Mouse (Mus musculus): ENCODE measurements around the gene Mdm2. TPM values are rescaled to one million over a fixed set of nuclear protein-coding genes. Genes with fewer than 3 reads are reported as not detected.

The Mdm2 gene
- total and polyA plus RNA-seq, 3 experiments = 35.3 to 601 (median 42.2) TPM

DNA sequence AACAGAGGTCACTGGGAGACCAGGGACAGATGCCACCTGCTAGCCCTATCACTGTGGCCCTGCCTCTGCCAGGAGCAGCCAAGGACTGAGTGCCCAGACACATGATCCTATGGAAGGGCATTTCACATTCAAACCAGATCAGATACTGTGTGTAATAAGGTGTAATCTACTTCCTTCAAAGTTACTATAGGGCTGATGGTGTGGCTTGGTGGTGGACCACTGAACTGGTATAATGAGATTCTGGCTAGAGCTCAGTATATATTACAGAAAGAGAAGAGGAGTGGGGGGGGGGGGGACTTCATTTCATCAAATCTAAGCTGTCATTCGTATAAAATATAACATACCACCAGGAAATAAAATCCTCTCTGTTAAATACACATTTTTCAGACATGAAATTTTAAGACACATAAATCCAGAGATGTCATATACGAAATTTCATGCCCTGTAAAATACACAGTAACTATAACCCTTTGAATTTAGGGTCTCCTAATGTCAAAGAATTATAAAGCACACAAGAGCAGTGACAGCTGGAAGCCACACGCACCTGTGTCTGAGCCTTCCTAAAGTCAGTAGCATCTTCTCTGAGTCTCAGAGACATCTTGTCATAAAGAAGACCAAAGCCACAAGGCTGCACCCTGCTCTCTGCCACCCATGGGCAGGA is 36.1 kb downstream of the Mdm2 start:
- H3K36me3 ChIP-seq (ENCODE audit: control insufficient read depth in 1 of 2, insufficient read depth in 2 of 2, low read length in 2 of 2) = peaks cover 0 to 22% of the 10 kb centered on the region in 2 experiments; a peak in 2 of 4 replicates
- no peak overlapping the region for H3K4me3 ChIP-seq (ENCODE audit: control insufficient read depth in 1 of 2, insufficient read depth in 1 of 2, low read depth in 2 of 2, low read length in 2 of 2)
- H3K9ac ChIP-seq (ENCODE audit: control insufficient read depth, low read depth, low read length, poor library complexity, severe bottlenecking) = no peak overlapping the region
- H3K27me3 ChIP-seq (ENCODE audit: control insufficient read depth in 1 of 2, insufficient read depth in 2 of 2, low read length in 2 of 2) = peaks cover 0 to 2% of the 10 kb centered on the region in 2 experiments; a peak in 2 of 4 replicates
- no peak overlapping the region for H3K27ac ChIP-seq (ENCODE audit: control insufficient read depth, low read depth, low read length)
- H3K79me2 ChIP-seq (ENCODE audit: control insufficient read depth, insufficient read depth, low read length, poor library complexity) = no peaks in the 10 kb centered on the region
- no peaks in the 10 kb centered on the region for H3K9me3 ChIP-seq (replicated peaks; ENCODE audit: insufficient read depth, low read length)
- no peak for TF ChIP-seq ZC3H11A (IDR thresholded peaks at IDR 0.05; ENCODE audit: low read depth, low read length)
- no peak for TF ChIP-seq POLR2AphosphoS5 (IDR thresholded peaks at IDR 0.05; ENCODE audit: borderline replicate concordance, low read depth, low read length)
- TF ChIP-seq CHD1 (IDR thresholded peaks at IDR 0.05; ENCODE audit: low read depth, low read length) = no peak
- TF ChIP-seq CTCF (IDR thresholded peaks at IDR 0.05 in 2 of 3, conservative IDR thresholded peaks at IDR 0.05 in 1 of 3; ENCODE audit: control insufficient read depth in 1 of 3, insufficient read depth in 1 of 3, low read depth in 2 of 3, low read length in 3 of 3, poor library complexity in 1 of 3, severe bottlenecking in 1 of 3) = no peak
- TF ChIP-seq KAT2A (conservative IDR thresholded peaks at IDR 0.05; ENCODE audit: low read depth, low read length) = no peak
- no peak for TF ChIP-seq EP300 (IDR thresholded peaks at IDR 0.05; ENCODE audit: low read depth in 1 of 2, low read length in 2 of 2)
- TF ChIP-seq POLR2AphosphoS2 (IDR thresholded peaks at IDR 0.05; ENCODE audit: low read length) = no peak
- TF ChIP-seq NELFE (IDR thresholded peaks at IDR 0.05; ENCODE audit: low read depth, low read length) = no peak
- no peak for TF ChIP-seq ZKSCAN1 (IDR thresholded peaks at IDR 0.05; ENCODE audit: low read depth, low read length)
- no peak for TF ChIP-seq RCOR1 (IDR thresholded peaks at IDR 0.05; ENCODE audit: low read depth, low read length)
- no peak for TF ChIP-seq MAFK (IDR thresholded peaks at IDR 0.05; ENCODE audit: borderline replicate concordance, low read depth, low read length)
- no peak for TF ChIP-seq MAZ (IDR thresholded peaks at IDR 0.05; ENCODE audit: low read depth, low read length)
- no peak for TF ChIP-seq TBP (IDR thresholded peaks at IDR 0.05; ENCODE audit: low read depth, low read length)
- no peak for TF ChIP-seq ELF1 (IDR thresholded peaks at IDR 0.05; ENCODE audit: low read depth, low read length)
- TF ChIP-seq MXI1 (IDR thresholded peaks at IDR 0.05; ENCODE audit: low read depth, low read length) = no peak
- no peak for TF ChIP-seq TAL1 (IDR thresholded peaks at IDR 0.05; ENCODE audit: low read length)
- TF ChIP-seq ETS1 (IDR thresholded peaks at IDR 0.05; ENCODE audit: low read depth, low read length) = no peak
- TF ChIP-seq MEF2A (IDR thresholded peaks at IDR 0.05; ENCODE audit: extremely low read depth, insufficient replicate concordance, low read depth, low read length, poor library complexity, severe bottlenecking) = no peak
- TF ChIP-seq POLR2A (IDR thresholded peaks at IDR 0.05; ENCODE audit: control insufficient read depth in 1 of 2, insufficient read depth in 1 of 2, low read depth in 1 of 2, low read length in 2 of 2, poor library complexity in 1 of 2) = no peak
- no peak for TF ChIP-seq MAX (IDR thresholded peaks at IDR 0.05; ENCODE audit: low read length)
- H3K4me1 ChIP-seq (ENCODE audit: control insufficient read depth in 1 of 2, insufficient read depth in 2 of 2, low read length in 2 of 2) = peaks cover 6 to 26% of the 10 kb centered on the region in 2 experiments
- DNase-seq (ENCODE audit: low read depth, low spot score) = no peak

DNA sequence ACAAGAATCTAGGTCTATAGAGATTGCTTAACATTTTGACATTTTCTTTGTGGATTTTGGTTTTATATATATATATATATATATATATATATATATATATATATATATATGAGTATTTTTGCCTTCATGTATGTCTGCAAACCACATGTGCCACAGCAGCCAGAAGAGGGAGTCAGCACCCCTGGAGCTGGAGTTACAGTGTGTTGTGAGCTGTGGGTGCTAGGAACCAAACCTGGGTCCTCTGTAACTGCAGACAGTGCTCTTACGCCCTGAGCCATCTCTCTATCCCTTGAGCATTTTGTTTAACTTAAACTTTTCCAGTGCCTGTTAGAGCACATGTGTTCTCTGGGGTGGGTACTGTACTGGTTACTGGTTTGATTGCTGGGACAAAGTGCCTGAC is 36.6 kb downstream of the Mdm2 start:
- peaks cover 0 to 20% of the 10 kb centered on the region in 2 experiments; a peak in 2 of 4 replicates for H3K36me3 ChIP-seq (ENCODE audit: control insufficient read depth in 1 of 2, insufficient read depth in 2 of 2, low read length in 2 of 2)
- no peak for TF ChIP-seq MXI1 (IDR thresholded peaks at IDR 0.05; ENCODE audit: low read depth, low read length)
- DNase-seq (ENCODE audit: low read depth, low spot score) = no peak
- peaks cover 0 to 2% of the 10 kb centered on the region in 2 experiments; a peak in 2 of 4 replicates for H3K27me3 ChIP-seq (ENCODE audit: control insufficient read depth in 1 of 2, insufficient read depth in 2 of 2, low read length in 2 of 2)
- H3K9me3 ChIP-seq (replicated peaks; ENCODE audit: insufficient read depth, low read length) = no peaks in the 10 kb centered on the region
- H3K27ac ChIP-seq (ENCODE audit: control insufficient read depth, low read depth, low read length) = no peak overlapping the region
- no peak overlapping the region for H3K4me3 ChIP-seq (ENCODE audit: control insufficient read depth in 1 of 2, insufficient read depth in 1 of 2, low read depth in 2 of 2, low read length in 2 of 2)
- peaks cover 4 to 24% of the 10 kb centered on the region in 2 experiments for H3K4me1 ChIP-seq (ENCODE audit: control insufficient read depth in 1 of 2, insufficient read depth in 2 of 2, low read length in 2 of 2)
- no peak overlapping the region for H3K9ac ChIP-seq (ENCODE audit: control insufficient read depth, low read depth, low read length, poor library complexity, severe bottlenecking)
- no peaks in the 10 kb centered on the region for H3K79me2 ChIP-seq (ENCODE audit: control insufficient read depth, insufficient read depth, low read length, poor library complexity)
